Mouse (Mus musculus): ENCODE results near the gene Adi1. TPM values are rescaled to one million over a fixed set of nuclear protein-coding genes. Genes with fewer than 3 reads are reported as not detected.

Gene Adi1
- total RNA-seq, 2 experiments from 2014 or later = 34.7 to 38.3 TPM

Small RNA genes within 50 kb of the gene (microRNA-seq; reads per million reads assigned to microRNA genes)
- 0 to 0.35 reads per million in 2 experiments for gene Mir6937

Other genes starting within 250 kb of the Adi1 start
- gene Dcdc2c, start 122.8 kb upstream of the Adi1 start, total RNA-seq (2021) = under 1 TPM; 0.29 to 0.30 TPM
- not detected for gene Allc, start 92.7 kb upstream of the Adi1 start, total RNA-seq (2021)
- gene Colec11, start 51.9 kb upstream of the Adi1 start, total RNA-seq (2021) = 10 to 100 TPM; 27.3 to 31.6 TPM
- 100 to 1,000 TPM; 378 to 389 TPM for gene Rps7, start 39.3 kb upstream of the Adi1 start, total RNA-seq (2021)
- 1 to 10 TPM; 7.5 to 8.7 TPM for gene Rnaseh1, start 25.6 kb upstream of the Adi1 start, total RNA-seq (2021)
- 10 to 100 TPM; 27.1 to 31.4 TPM for gene Trappc12, start 75.2 kb downstream of the Adi1 start, total RNA-seq (2021)
- 10 to 100 TPM in 1 of 2 experiments, 1 to 10 TPM in 1; 9.8 to 11.2 TPM for gene Eipr1, start 76.6 kb downstream of the Adi1 start, total RNA-seq (2021)